Comparison of ENCODE assay signal across 8 mouse cellular contexts in genomic region chr2:31067696-31068245, GRCm38 (mm10).
DNase-seq lines count a peak whose midpoint lies in the region; ATAC-seq and TF ChIP-seq lines count a peak whose summit lies in the region.

No protein-coding gene starts in this region.

- no peak overlapping the region for H3K4me2 ChIP-seq in lung, embryonic 15.5 days
- 0 out of 2 replicates have a peak overlapping the region, but pooled peaks have one; percentile 9 for H3K4me2 ChIP-seq in hindbrain, embryonic 12.5 days (replicated peaks)
- peak overlapping the region; percentile 56 for H3K4me2 ChIP-seq in myocyte (ENCODE audit: low read depth)

- H3ac ChIP-seq in myocyte (ENCODE audit: control insufficient read depth, insufficient read length): no peak overlapping the region

- H3K4me3 ChIP-seq in gastrocnemius, adult 2 months: no peak overlapping the region
- H3K4me3 ChIP-seq in lung, embryonic 15.5 days: no peak overlapping the region
- H3K4me3 ChIP-seq in hindbrain, embryonic 12.5 days: no peak overlapping the region
- H3K4me3 ChIP-seq in myocyte: no peak overlapping the region

- H3K9me3 ChIP-seq in lung, embryonic 15.5 days: no peaks in the 10 kb centered on the region
- H3K9me3 ChIP-seq in hindbrain, embryonic 12.5 days (replicated peaks): 0 out of 2 replicates have a peak, but pooled peaks cover 3% of the 10 kb centered on the region

- ATAC-seq in lung, embryonic 15.5 days (ENCODE audit: borderline replicate concordance, extremely low read depth, low FRiP score, low TSS enrichment): no peak; the same call in 1 of the 2 replicates
- ATAC-seq in hindbrain, embryonic 12.5 days (ENCODE audit: low FRiP score): peak; percentile 58

- H3K79me2 ChIP-seq in myocyte (ENCODE audit: control insufficient read depth, insufficient read depth): no peaks in the 10 kb centered on the region

- intact Hi-C loops in gastrocnemius, adult 2 months (cut with DNase I): no loop called here
- intact Hi-C loops in gastrocnemius, postnatal 36 days (cut with DNase I): loop anchor here (5.0 kb wide), 1 partner anchor 50 kb away; no protein-coding TSS in a partner anchor

- no peak for TF ChIP-seq CTCF in gastrocnemius, adult 2 months (IDR thresholded peaks at IDR 0.05)

- no peak overlapping the region for H3K9ac ChIP-seq in lung, embryonic 15.5 days
- 0 out of 2 replicates have a peak overlapping the region, but pooled peaks have one; percentile 20 for H3K9ac ChIP-seq in hindbrain, embryonic 12.5 days

- no peak for DNase-seq in gastrocnemius, adult 2 months
- no peak for DNase-seq in gastrocnemius, postnatal 36 days
- DNase-seq in lung, postnatal 25 days (ENCODE audit: low spot score): no peak
- no peak for DNase-seq in cerebellum, postnatal 14 days
- DNase-seq in cerebellum, postnatal 4 days (ENCODE audit: low spot score in 2 of 2): no peak

- H3K27ac ChIP-seq in gastrocnemius, adult 2 months: peak overlapping the region; percentile 71; the same call in 1 of the 2 replicates
- H3K27ac ChIP-seq in lung, embryonic 15.5 days: peak overlapping the region; percentile 17; the same call in 1 of the 2 replicates
- peak overlapping the region; percentile 88 for H3K27ac ChIP-seq in hindbrain, embryonic 12.5 days

- H3K4me1 ChIP-seq in lung, embryonic 15.5 days: peaks cover 10% of the 10 kb centered on the region
- peaks cover 22% of the 10 kb centered on the region for H3K4me1 ChIP-seq in hindbrain, embryonic 12.5 days

- H3K27me3 ChIP-seq in lung, embryonic 15.5 days: no peaks in the 10 kb centered on the region
- no peaks in the 10 kb centered on the region for H3K27me3 ChIP-seq in hindbrain, embryonic 12.5 days
- H3K27me3 ChIP-seq in myocyte (ENCODE audit: control insufficient read depth, insufficient read depth, insufficient read length): no peaks in the 10 kb centered on the region

- peaks cover 8% of the 10 kb centered on the region for H3K36me3 ChIP-seq in lung, embryonic 15.5 days
- peaks cover 7% of the 10 kb centered on the region for H3K36me3 ChIP-seq in hindbrain, embryonic 12.5 days
- H3K36me3 ChIP-seq in myocyte (ENCODE audit: control insufficient read depth, insufficient read depth): no peaks in the 10 kb centered on the region

- no peak for TF ChIP-seq POLR2A in myocyte (IDR thresholded peaks at IDR 0.05; ENCODE audit: insufficient read length, low read depth)

- WGBS in lung, embryonic 15.5 days: 66% methylated on average over 7 of the region's 7 CpGs
- 44% methylated on average over 6 of the region's 7 CpGs for WGBS in hindbrain, embryonic 12.5 days

TF ChIP-seq in myocyte, 11 proteins besides CTCF, POLR2A, EP300 and RAD21:
- TF ChIP-seq MAX (IDR thresholded peaks at IDR 0.05; ENCODE audit: low read depth) (no peak), REST (IDR thresholded peaks at IDR 0.05; ENCODE audit: insufficient read depth, insufficient read length) (no peak), POLR2AphosphoS2 (IDR thresholded peaks at IDR 0.05; ENCODE audit: insufficient read length, low read depth) (no peak), CEBPB (IDR thresholded peaks at IDR 0.05; ENCODE audit: insufficient read depth, poor library complexity, severe bottlenecking) (no peak), SRF (IDR thresholded peaks at IDR 0.05; ENCODE audit: control insufficient read depth, insufficient read length, low read depth) (no peak)
TF ChIP-seq in myocyte: peak in this region for 0.

Comparison
In these comparisons a context has a peak if more than half of its experiments do, and no peak if none do; other contexts are left out.
1. H3K27ac ChIP-seq: peak in every context shown above with its lines; median percentile 88 in hindbrain, embryonic 12.5 days; 71 in gastrocnemius, adult 2 months; 17 in lung, embryonic 15.5 days.